Mouse (Mus musculus): ENCODE measurements around the gene Ltbp1. TPM values are rescaled to one million over a fixed set of nuclear protein-coding genes. Genes with fewer than 3 reads are reported as not detected.
A peak's percentile ranks its signal among the peaks of the same experiment; 100 is the strongest.

Gene Ltbp1
- polyA plus RNA-seq, 1 experiment from 2014 or later, result 14.2 TPM

GRCm38 (mm10) chr17:75436095-75436494 lies 430.7 kb downstream of the Ltbp1 start:
- DNase-seq (ENCODE audit: low spot score) (no peak), ATAC-seq (replicated peaks; ENCODE audit: insufficient number of reproducible peaks, low FRiP score, low TSS enrichment, low read depth) (no peak)
- Histone ChIP-seq H3K4me2 (ENCODE audit: low read depth, low read length) (no peak overlapping the region), H3K9ac (replicated peaks; ENCODE audit: low read length) (no peak overlapping the region), H3K4me1 (ENCODE audit: control insufficient read depth, insufficient read depth, low read length) (no peaks in the 10 kb centered on the region), H3K27me3 (ENCODE audit: control insufficient read depth, insufficient read depth, low read length) (no peaks in the 10 kb centered on the region), H3K4me3 (ENCODE audit: low read depth, low read length) (no peak overlapping the region), H3K9me3 (replicated peaks; ENCODE audit: control insufficient read depth, low read length) (no peaks in the 10 kb centered on the region), H3K27ac (replicated peaks; ENCODE audit: low read depth, low read length) (no peak overlapping the region), H3K36me3 (replicated peaks; ENCODE audit: control insufficient read depth, insufficient read depth, low read depth, low read length) (no peaks in the 10 kb centered on the region)
- 71% methylated on average over 8 of the region's 8 CpGs for WGBS

GRCm38 (mm10) chr17:75436819-75437218 lies 431.5 kb downstream of the Ltbp1 start:
- 80% methylated on average over 6 of the region's 6 CpGs for WGBS
- Histone ChIP-seq H3K4me3 (ENCODE audit: low read depth, low read length) (no peak overlapping the region), H3K36me3 (replicated peaks; ENCODE audit: control insufficient read depth, insufficient read depth, low read depth, low read length) (no peaks in the 10 kb centered on the region), H3K9me3 (replicated peaks; ENCODE audit: control insufficient read depth, low read length) (no peaks in the 10 kb centered on the region), H3K4me1 (ENCODE audit: control insufficient read depth, insufficient read depth, low read length) (no peaks in the 10 kb centered on the region), H3K27me3 (ENCODE audit: control insufficient read depth, insufficient read depth, low read length) (no peaks in the 10 kb centered on the region), H3K27ac (replicated peaks; ENCODE audit: low read depth, low read length) (no peak overlapping the region), H3K9ac (replicated peaks; ENCODE audit: low read length) (no peak overlapping the region), H3K4me2 (ENCODE audit: low read depth, low read length) (no peak overlapping the region)
- ATAC-seq (replicated peaks; ENCODE audit: insufficient number of reproducible peaks, low FRiP score, low TSS enrichment, low read depth) (no peak), DNase-seq (ENCODE audit: low spot score) (no peak)

GRCm38 (mm10) chr17:75437239-75437750 lies 431.9 kb downstream of the Ltbp1 start:
- no peak for DNase-seq (ENCODE audit: low spot score)
- no peak overlapping the region for H3K27ac ChIP-seq (replicated peaks; ENCODE audit: low read depth, low read length)
- no peak for ATAC-seq (replicated peaks; ENCODE audit: insufficient number of reproducible peaks, low FRiP score, low TSS enrichment, low read depth)
- no peaks in the 10 kb centered on the region for H3K27me3 ChIP-seq (ENCODE audit: control insufficient read depth, insufficient read depth, low read length)
- no peaks in the 10 kb centered on the region for H3K36me3 ChIP-seq (replicated peaks; ENCODE audit: control insufficient read depth, insufficient read depth, low read depth, low read length)
- no peaks in the 10 kb centered on the region for H3K9me3 ChIP-seq (replicated peaks; ENCODE audit: control insufficient read depth, low read length)
- no peak overlapping the region for H3K4me2 ChIP-seq (ENCODE audit: low read depth, low read length)
- no peak overlapping the region for H3K4me3 ChIP-seq (ENCODE audit: low read depth, low read length)
- 66% methylated on average over 11 of the region's 11 CpGs for WGBS
- no peaks in the 10 kb centered on the region for H3K4me1 ChIP-seq (ENCODE audit: control insufficient read depth, insufficient read depth, low read length)
- no peak overlapping the region for H3K9ac ChIP-seq (replicated peaks; ENCODE audit: low read length)

GRCm38 (mm10) chr17:75438162-75438561 lies 432.8 kb downstream of the Ltbp1 start:
- ATAC-seq (replicated peaks; ENCODE audit: insufficient number of reproducible peaks, low FRiP score, low TSS enrichment, low read depth), result 0 out of 2 replicates have a peak, but pooled peaks have one; percentile 18
- Histone ChIP-seq H3K36me3 (replicated peaks; ENCODE audit: control insufficient read depth, insufficient read depth, low read depth, low read length) (no peaks in the 10 kb centered on the region), H3K4me1 (ENCODE audit: control insufficient read depth, insufficient read depth, low read length) (no peaks in the 10 kb centered on the region), H3K9me3 (replicated peaks; ENCODE audit: control insufficient read depth, low read length) (no peaks in the 10 kb centered on the region), H3K27me3 (ENCODE audit: control insufficient read depth, insufficient read depth, low read length) (no peaks in the 10 kb centered on the region), H3K4me3 (ENCODE audit: low read depth, low read length) (no peak overlapping the region), H3K27ac (replicated peaks; ENCODE audit: low read depth, low read length) (no peak overlapping the region), H3K9ac (replicated peaks; ENCODE audit: low read length) (no peak overlapping the region), H3K4me2 (ENCODE audit: low read depth, low read length) (no peak overlapping the region)
- no peak for DNase-seq (ENCODE audit: low spot score)
- 55% methylated on average over 5 of the region's 5 CpGs for WGBS

- 0 out of 2 replicates have a peak, but pooled peaks have one; percentile 34 for ATAC-seq (replicated peaks; ENCODE audit: insufficient number of reproducible peaks, low FRiP score, low TSS enrichment, low read depth)
- no peaks in the 10 kb centered on the region for H3K36me3 ChIP-seq (replicated peaks; ENCODE audit: control insufficient read depth, insufficient read depth, low read depth, low read length)
- 81% methylated on average over 14 of the region's 14 CpGs for WGBS
Measured at GRCm38 (mm10) chr17:75439062-75439461, 433.7 kb downstream of the Ltbp1 start.

GRCm38 (mm10) chr17:75440619-75441018 lies 435.3 kb downstream of the Ltbp1 start:
- Histone ChIP-seq H3K9me3 (replicated peaks; ENCODE audit: control insufficient read depth, low read length) (no peaks in the 10 kb centered on the region), H3K27me3 (ENCODE audit: control insufficient read depth, insufficient read depth, low read length) (no peaks in the 10 kb centered on the region), H3K4me3 (ENCODE audit: low read depth, low read length) (no peak overlapping the region), H3K4me2 (ENCODE audit: low read depth, low read length) (no peak overlapping the region), H3K27ac (replicated peaks; ENCODE audit: low read depth, low read length) (no peak overlapping the region), H3K36me3 (replicated peaks; ENCODE audit: control insufficient read depth, insufficient read depth, low read depth, low read length) (no peaks in the 10 kb centered on the region), H3K9ac (replicated peaks; ENCODE audit: low read length) (no peak overlapping the region), H3K4me1 (ENCODE audit: control insufficient read depth, insufficient read depth, low read length) (no peaks in the 10 kb centered on the region)
- ATAC-seq (replicated peaks; ENCODE audit: insufficient number of reproducible peaks, low FRiP score, low TSS enrichment, low read depth), result no peak
- DNase-seq (ENCODE audit: low spot score), result no peak
- 71% methylated on average over 7 of the region's 7 CpGs for WGBS

More at GRCm38 (mm10) chr17:75439062-75439461, 433.7 kb downstream of the Ltbp1 start:
- Histone ChIP-seq H3K4me2 (ENCODE audit: low read depth, low read length) (no peak overlapping the region), H3K4me1 (ENCODE audit: control insufficient read depth, insufficient read depth, low read length) (no peaks in the 10 kb centered on the region), H3K27me3 (ENCODE audit: control insufficient read depth, insufficient read depth, low read length) (no peaks in the 10 kb centered on the region), H3K9ac (replicated peaks; ENCODE audit: low read length) (no peak overlapping the region), H3K9me3 (replicated peaks; ENCODE audit: control insufficient read depth, low read length) (no peaks in the 10 kb centered on the region), H3K4me3 (ENCODE audit: low read depth, low read length) (no peak overlapping the region), H3K27ac (replicated peaks; ENCODE audit: low read depth, low read length) (no peak overlapping the region)
- DNase-seq (ENCODE audit: low spot score), result no peak

- H3K9ac ChIP-seq (replicated peaks; ENCODE audit: low read length), result no peak overlapping the region
- no peaks in the 10 kb centered on the region for H3K36me3 ChIP-seq (replicated peaks; ENCODE audit: control insufficient read depth, insufficient read depth, low read depth, low read length)
- no peak overlapping the region for H3K4me2 ChIP-seq (ENCODE audit: low read depth, low read length)
- no peaks in the 10 kb centered on the region for H3K9me3 ChIP-seq (replicated peaks; ENCODE audit: control insufficient read depth, low read length)
- ATAC-seq (replicated peaks; ENCODE audit: insufficient number of reproducible peaks, low FRiP score, low TSS enrichment, low read depth) (no peak), DNase-seq (ENCODE audit: low spot score) (no peak)
- no peaks in the 10 kb centered on the region for H3K27me3 ChIP-seq (ENCODE audit: control insufficient read depth, insufficient read depth, low read length)
- no peak overlapping the region for H3K27ac ChIP-seq (replicated peaks; ENCODE audit: low read depth, low read length)
- WGBS, result 90% methylated on average over 5 of the region's 5 CpGs
- H3K4me3 ChIP-seq (ENCODE audit: low read depth, low read length), result no peak overlapping the region
- no peaks in the 10 kb centered on the region for H3K4me1 ChIP-seq (ENCODE audit: control insufficient read depth, insufficient read depth, low read length)
Measured at GRCm38 (mm10) chr17:75441260-75441830, 436.0 kb downstream of the Ltbp1 start.

All from embryonic facial prominence, embryonic 11.5 days (tissue).